ENCODE assay signal across 18 mouse cellular contexts in the genomic region with DNA sequence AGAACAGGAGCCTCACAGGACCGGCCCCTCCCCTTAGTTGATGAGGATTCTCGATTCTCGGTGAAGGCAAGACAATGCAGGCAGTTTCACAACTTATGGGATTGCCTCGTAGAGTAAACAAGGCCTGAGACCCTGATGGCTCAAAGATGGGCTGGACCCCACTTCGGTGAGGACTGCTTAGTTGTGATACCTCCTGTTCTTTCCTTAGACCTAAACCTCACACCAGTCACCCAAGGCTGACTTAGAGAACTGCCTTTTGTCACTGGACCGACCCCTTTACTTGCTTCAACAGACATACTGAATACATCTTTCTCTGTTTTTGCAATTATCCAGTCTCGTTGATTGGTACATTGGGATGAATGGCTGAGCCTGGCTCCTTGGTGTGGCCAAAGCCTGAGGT.
"Had no signal": no experiment of that assay in that cellular context is flagged by ENCODE, and none has a peak within 500 bp of the region (broad histone marks: within the 10 kb centered on the region; RNA-seq: fewer than 3 reads in every experiment).

No protein-coding gene starts in this region.

- H3K36me3 ChIP-seq: kidney, embryonic 15.5 days; limb, embryonic 12.5 days; limb, embryonic 15.5 days had no signal

- H3K27me3 ChIP-seq: kidney, embryonic 15.5 days; limb, embryonic 12.5 days; limb, embryonic 15.5 days had no signal

- H3K9ac ChIP-seq: kidney, embryonic 15.5 days; limb, embryonic 12.5 days; limb, embryonic 15.5 days; liver, embryonic 14.5 days; liver, postnatal 0 days; lung, embryonic 14.5 days had no signal

- H3K9me3 ChIP-seq: kidney, embryonic 15.5 days; limb, embryonic 15.5 days had no signal

- H3K4me3 ChIP-seq: kidney, embryonic 15.5 days; left cerebral cortex, adult 2 months; limb, embryonic 12.5 days; limb, embryonic 15.5 days; myocyte had no signal

- ATAC-seq: liver, postnatal 0 days; lung, postnatal 0 days; midbrain, embryonic 16.5 days had no signal

- H3K27ac ChIP-seq: kidney, embryonic 15.5 days; left cerebral cortex, adult 2 months; limb, embryonic 15.5 days; liver, embryonic 14.5 days; macrophage had no signal

- H3K4me2 ChIP-seq: kidney, embryonic 15.5 days; limb, embryonic 12.5 days; limb, embryonic 15.5 days; liver, embryonic 11.5 days; lung, embryonic 14.5 days had no signal

- DNase-seq: kidney, adult 8-10 months; kidney, postnatal 10 days; kidney, postnatal 36 days; layer of hippocampus, postnatal 36 days; liver, postnatal 0 days; lung, embryonic 14.5 days; thymus, adult 18-20 months; thymus, postnatal 36 days had no signal

- H3K4me1 ChIP-seq: kidney, embryonic 15.5 days; limb, embryonic 12.5 days; limb, embryonic 15.5 days had no signal
